Mouse (Mus musculus) erythroblast, embryonic 14.5 days (primary cell): ENCODE results near the gene Sept8.

Experiments
- GATA1 ChIP-seq: IDR thresholded peaks from 2 replicates; pipeline ENCODE4 v1.6.1; 2012; ENCODE audit warnings: low read length, inconsistent platforms, mixed read lengths
- TAL1 ChIP-seq: IDR thresholded peaks from 3 replicates; pipeline ENCODE4 v1.6.1; 2012; ENCODE audit warnings: low read length, inconsistent platforms, mixed read lengths

- TF ChIP-seq GATA1 (no peak), TAL1 (no peak)
Observed at GRCm38 (mm10) chr11:53591116-53591515, 72.1 kb downstream of the Sept8 start.
